Mouse (Mus musculus) cerebral cortex, adult 2 months (tissue): Measurements from ENCODE around the gene Ccl24.

Source experiments
- WGBS: fragments of 180-500 bp; shearing (Covaris S2); methylation state at CpG from one replicate; pipeline ENCODE4 v1.1.7; 2018; 5-methylcytosine and 5-hydroxymethylcytosine counted together

Gene Ccl24

GRCm38 (mm10) chr5:135573006-135573405 is at the start of gene Ccl24:
Ccl24 (minus strand) TSS chr5:135573049.
- WGBS, result 81% methylated on average over 6 of the region's 6 CpGs

- WGBS, result 63% methylated on average over 10 of the region's 10 CpGs
These were observed 48.9 kb upstream of the Ccl24 start for GRCm38 (mm10) chr5:135621725-135622124.

GRCm38 (mm10) chr5:135620526-135620925 is 47.7 kb upstream of the Ccl24 start:
- WGBS, result 86% methylated on average over 9 of the region's 9 CpGs

- whole genome bisulfite sequencing, result 91% methylated on average over 10 of the region's 10 CpGs
These were observed 46.9 kb upstream of the Ccl24 start for GRCm38 (mm10) chr5:135619741-135620140.

- WGBS, result 85% methylated on average over 4 of the region's 4 CpGs
These were observed 36.9 kb upstream of the Ccl24 start for GRCm38 (mm10) chr5:135609794-135610193.

- WGBS, result 38% methylated on average over 1 of the region's 1 CpGs
These were observed 34.7 kb upstream of the Ccl24 start for GRCm38 (mm10) chr5:135607581-135607980.

- WGBS, result no CpG with 5 or more reads among the region's 1 CpGs
These were observed 33.9 kb upstream of the Ccl24 start for GRCm38 (mm10) chr5:135606717-135607116.

GRCm38 (mm10) chr5:135604643-135605042 is 31.8 kb upstream of the Ccl24 start:
- WGBS, result no CpG with 5 or more reads among the region's 1 CpGs

GRCm38 (mm10) chr5:135589996-135590784 is 17.3 kb upstream of the Ccl24 start:
- WGBS, result 84% methylated on average over 12 of the region's 12 CpGs

GRCm38 (mm10) chr5:135587764-135588163 is 14.9 kb upstream of the Ccl24 start:
- WGBS, result 86% methylated on average over 4 of the region's 4 CpGs

- WGBS, result 94% methylated on average over 8 of the region's 8 CpGs
These were observed 12.8 kb upstream of the Ccl24 start for GRCm38 (mm10) chr5:135585691-135586090.

GRCm38 (mm10) chr5:135582330-135582729 is 9.5 kb upstream of the Ccl24 start:
- 50% methylated on average over 4 of the region's 4 CpGs for WGBS

GRCm38 (mm10) chr5:135579331-135579751 is 6.5 kb upstream of the Ccl24 start:
- 43% methylated on average over 10 of the region's 10 CpGs for WGBS

GRCm38 (mm10) chr5:135576055-135576454 is 3.2 kb upstream of the Ccl24 start:
- WGBS, result 82% methylated on average over 4 of the region's 4 CpGs

- 39% methylated on average over 6 of the region's 6 CpGs for WGBS
These were observed 4.2 kb downstream of the Ccl24 start for GRCm38 (mm10) chr5:135568698-135569097.

- 94% methylated on average over 6 of the region's 6 CpGs for WGBS
These were observed 5.1 kb downstream of the Ccl24 start for GRCm38 (mm10) chr5:135567556-135568265.

- 84% methylated on average over 3 of the region's 3 CpGs for WGBS
These were observed 9.4 kb downstream of the Ccl24 start, which contains the start of gene Ccl26 for GRCm38 (mm10) chr5:135563469-135563868. Ccl26 (minus strand) TSS chr5:135563569.

- WGBS, result 45% methylated on average over 3 of the region's 3 CpGs
These were observed 15.2 kb downstream of the Ccl24 start for GRCm38 (mm10) chr5:135557671-135558070.

GRCm38 (mm10) chr5:135557051-135557450 is 15.8 kb downstream of the Ccl24 start:
- WGBS, result 77% methylated on average over 4 of the region's 4 CpGs

- WGBS, result 90% methylated on average over 3 of the region's 4 CpGs
These were observed 16.6 kb downstream of the Ccl24 start for GRCm38 (mm10) chr5:135556259-135556658.

GRCm38 (mm10) chr5:135551591-135551990 is 21.3 kb downstream of the Ccl24 start:
- WGBS, result 76% methylated on average over 3 of the region's 3 CpGs

GRCm38 (mm10) chr5:135550910-135551309 is 21.9 kb downstream of the Ccl24 start:
- WGBS, result 28% methylated on average over 3 of the region's 3 CpGs

- 94% methylated on average over 2 of the region's 2 CpGs for WGBS
These were observed 24.9 kb downstream of the Ccl24 start for GRCm38 (mm10) chr5:135547990-135548389.
